Comparison of ENCODE assay signal across 18 mouse cellular contexts in genomic region chr4:130013111-130013510, GRCm38 (mm10). TPM values are rescaled to one million over a fixed set of nuclear protein-coding genes. Genes with fewer than 3 reads are reported as not detected.
DNase-seq lines count a peak whose midpoint lies in the region; ATAC-seq lines count a peak whose summit lies in the region.
"Had no signal": no experiment of that assay in that cellular context is flagged by ENCODE, and none has a peak within 500 bp of the region (broad histone marks: within the 10 kb centered on the region; RNA-seq: fewer than 3 reads in every experiment).

No protein-coding gene starts in this region.

- H3K9ac ChIP-seq in kidney, embryonic 16.5 days (replicated peaks; ENCODE audit: low read length), result no peak overlapping the region
- no peak overlapping the region for H3K9ac ChIP-seq in liver, embryonic 12.5 days
- H3K9ac ChIP-seq: hindbrain, embryonic 15.5 days; limb, embryonic 12.5 days; neural tube, embryonic 15.5 days had no signal

- H3K4me2 ChIP-seq in kidney, embryonic 16.5 days (replicated peaks; ENCODE audit: low read depth, low read length), result no peak overlapping the region
- no peak overlapping the region for H3K4me2 ChIP-seq in liver, embryonic 12.5 days
- H3K4me2 ChIP-seq: hindbrain, embryonic 15.5 days; limb, embryonic 12.5 days; neural tube, embryonic 15.5 days had no signal

- no peak overlapping the region for H3K27ac ChIP-seq in kidney, embryonic 16.5 days (ENCODE audit: low read length)
- H3K27ac ChIP-seq in liver, embryonic 12.5 days, result no peak overlapping the region
- H3K27ac ChIP-seq: hindbrain, embryonic 15.5 days; limb, embryonic 12.5 days; neural tube, embryonic 15.5 days had no signal

- no peaks in the 10 kb centered on the region for H3K4me1 ChIP-seq in kidney, embryonic 16.5 days (ENCODE audit: insufficient read depth, low read length)
- H3K4me1 ChIP-seq in liver, embryonic 12.5 days, result no peaks in the 10 kb centered on the region
- H3K4me1 ChIP-seq: hindbrain, embryonic 15.5 days; limb, embryonic 12.5 days; neural tube, embryonic 15.5 days had no signal

- no peak overlapping the region for H3K4me3 ChIP-seq in kidney, embryonic 16.5 days (ENCODE audit: low read length)
- H3K4me3 ChIP-seq in liver, embryonic 12.5 days, result no peak overlapping the region
- H3K4me3 ChIP-seq: hindbrain, embryonic 15.5 days; limb, embryonic 12.5 days; neural tube, embryonic 15.5 days had no signal

- H3K36me3 ChIP-seq in kidney, embryonic 16.5 days (ENCODE audit: insufficient read depth, low read length), result no peaks in the 10 kb centered on the region
- H3K36me3 ChIP-seq in liver, embryonic 12.5 days, result no peaks in the 10 kb centered on the region

- no peak for ATAC-seq in kidney, embryonic 16.5 days (ENCODE audit: low FRiP score, low TSS enrichment)
- no peak for ATAC-seq in liver, embryonic 12.5 days

- peak; percentile 82 to 89 for DNase-seq in layer of hippocampus, adult 18-20 months (ENCODE audit: low spot score in 2 of 2)
- DNase-seq in layer of hippocampus, postnatal 10 days (ENCODE audit: low spot score in 2 of 2), result no peak
- DNase-seq in CD4-positive helper T cell, adult 2 months (ENCODE audit: low read depth, low spot score), result peak; percentile 24
- DNase-seq in brain, adult 2 months (ENCODE audit: low read depth, low spot score), result peak; percentile 85
- DNase-seq in left cerebral cortex, postnatal 36 days (ENCODE audit: low spot score in 2 of 2), result peak; percentile 84 to 89
- DNase-seq: cerebellum, adult 2 months; embryo, embryonic 11 days; kidney, adult 9 months; lung, adult 18-20 months; lung, postnatal 4 days; thymus, postnatal 25 days had no signal

- intact Hi-C loops in left cerebral cortex, postnatal 36 days (cut with DNase I), result no loop called here

- 60% methylated on average over 10 of the region's 10 CpGs for WGBS in kidney, embryonic 16.5 days
- whole genome bisulfite sequencing in liver, embryonic 12.5 days (ENCODE audit: insufficient replicate concordance), result 50% methylated on average over 10 of the region's 10 CpGs

- peaks cover 7% of the 10 kb centered on the region; the same call in 1 of the 2 replicates for H3K27me3 ChIP-seq in kidney, embryonic 16.5 days (ENCODE audit: insufficient read depth, low read length)
- H3K27me3 ChIP-seq in liver, embryonic 12.5 days (replicated peaks), result peaks cover 89% of the 10 kb centered on the region
- H3K27me3 ChIP-seq: hindbrain, embryonic 15.5 days; neural tube, embryonic 15.5 days had no signal

- H3K9me3 ChIP-seq in kidney, embryonic 16.5 days (ENCODE audit: low read length), result no peaks in the 10 kb centered on the region
- no peaks in the 10 kb centered on the region for H3K9me3 ChIP-seq in liver, embryonic 12.5 days (replicated peaks)
- H3K9me3 ChIP-seq: hindbrain, embryonic 15.5 days; limb, embryonic 12.5 days; neural tube, embryonic 15.5 days had no signal

RNA-seq across cellular contexts. Expression of gene Adgrb2, which starts 28.4 kb away (rescaled TPM):
- 100 to 1,000 TPM; 515 to 540 TPM for total RNA-seq in layer of hippocampus, adult 18-20 months (2021)
- 100 to 1,000 TPM; 390 to 419 TPM for total RNA-seq in layer of hippocampus, postnatal 10 days (2021)
- 100 to 1,000 TPM; 401 TPM for total RNA-seq in left cerebral cortex, postnatal 36 days (2021)
- 1.7 and 3.2 TPM in 2 replicates for polyA plus RNA-seq in kidney, embryonic 16.5 days (2015; fragmentation: Nextera tagmentation; extraction: Ambion mirVana)
- polyA plus RNA-seq in liver, embryonic 12.5 days (2016; fragmentation: Nextera tagmentation; extraction: Ambion mirVana), result 0.17 and 0.92 TPM in 2 replicates
- total RNA-seq: granulocyte monocyte progenitor cell, adult 5-6 weeks; monocyte, adult 5-6 weeks had no signal

RNA-seq across cellular contexts. Expression of gene Col16a1, which starts 34.5 kb away (rescaled TPM):
- 10 to 100 TPM; 11.3 to 12.2 TPM for total RNA-seq in layer of hippocampus, adult 18-20 months (2021)
- 10 to 100 TPM; 17.9 to 26.0 TPM for total RNA-seq in layer of hippocampus, postnatal 10 days (2021)
- total RNA-seq in left cerebral cortex, postnatal 36 days (2021), result 10 to 100 TPM; 15.9 to 21.4 TPM
- polyA plus RNA-seq in kidney, embryonic 16.5 days (2015; fragmentation: Nextera tagmentation; extraction: Ambion mirVana), result 41.2 and 48.8 TPM in 2 replicates
- 4.2 and 4.9 TPM in 2 replicates for polyA plus RNA-seq in liver, embryonic 12.5 days (2016; fragmentation: Nextera tagmentation; extraction: Ambion mirVana)
- total RNA-seq: monocyte, adult 5-6 weeks had no signal

Comparison
In these comparisons a context has a peak if more than half of its experiments do, and no peak if none do; other contexts are left out.
1. DNase-seq: peak in layer of hippocampus, adult 18-20 months (2 of 2), CD4-positive helper T cell, adult 2 months (single experiment), brain, adult 2 months (single experiment) and left cerebral cortex, postnatal 36 days (2 of 2); none in layer of hippocampus, postnatal 10 days (0 of 2).